Mouse (Mus musculus) bone marrow macrophage, adult 2 months (primary cell): ENCODE measurements around the gene Mxra7.

Experiments used
- CTCF ChIP-seq: IDR thresholded peaks from 2 replicates; pipeline ENCODE4 v1.5.1; 2012; ENCODE audit warnings: low read depth, mild to moderate bottlenecking, low read length, moderate library complexity
- POLR2A ChIP-seq: IDR thresholded peaks from 2 replicates; pipeline ENCODE4 v1.6.1; 2012; ENCODE audit warnings: mild to moderate bottlenecking, low read depth, low read length, borderline replicate concordance

GRCm38 (mm10) chr11:116826550-116827504 is 1.0 kb downstream of the Mxra7 start:
- TF ChIP-seq CTCF: no peak
- TF ChIP-seq POLR2A: no peak
